Mouse (Mus musculus): Measurements from ENCODE around the gene Pank3. TPM values are rescaled to one million over a fixed set of nuclear protein-coding genes. Genes with fewer than 3 reads are reported as not detected.

The Pank3 gene
- total and polyA plus RNA-seq, 3 experiments: 12.0 to 20.7 (median 19.6) TPM

GRCm38 (mm10) chr11:35754906-35755418 is 14.3 kb upstream of the Pank3 start:
- DNase-seq (ENCODE audit: low read depth, low spot score): no peak
- no peaks in the 10 kb centered on the region for H3K79me2 ChIP-seq (ENCODE audit: control insufficient read depth, insufficient read depth, low read length, poor library complexity)
- no peak for TF ChIP-seq HCFC1 (IDR thresholded peaks at IDR 0.05; ENCODE audit: low read depth, low read length)
- no peak for TF ChIP-seq NELFE (IDR thresholded peaks at IDR 0.05; ENCODE audit: low read depth, low read length)
- no peak for TF ChIP-seq MEF2A (IDR thresholded peaks at IDR 0.05; ENCODE audit: extremely low read depth, insufficient replicate concordance, low read depth, low read length, poor library complexity, severe bottlenecking)
- no peak for TF ChIP-seq USF1 (IDR thresholded peaks at IDR 0.05; ENCODE audit: low read depth, low read length)
- no peak for TF ChIP-seq POLR2A (IDR thresholded peaks at IDR 0.05; ENCODE audit: control insufficient read depth in 1 of 2, insufficient read depth in 1 of 2, low read depth in 1 of 2, low read length in 2 of 2, poor library complexity in 1 of 2)
- TF ChIP-seq CHD2 (IDR thresholded peaks at IDR 0.05; ENCODE audit: low read length): no peak
- no peak for TF ChIP-seq RCOR1 (IDR thresholded peaks at IDR 0.05; ENCODE audit: low read depth, low read length)
- no peak for TF ChIP-seq MYC (IDR thresholded peaks at IDR 0.05; ENCODE audit: low read depth, low read length)
- no peak for TF ChIP-seq UBTF (IDR thresholded peaks at IDR 0.05; ENCODE audit: borderline replicate concordance, insufficient read depth, low read depth, low read length)
- TF ChIP-seq MAZ (IDR thresholded peaks at IDR 0.05; ENCODE audit: low read depth, low read length): no peak
- H3K4me1 ChIP-seq (ENCODE audit: control insufficient read depth in 1 of 2, insufficient read depth in 2 of 2, low read length in 2 of 2): no peaks in the 10 kb centered on the region
- H3K36me3 ChIP-seq (ENCODE audit: control insufficient read depth in 1 of 2, insufficient read depth in 2 of 2, low read length in 2 of 2): no peaks in the 10 kb centered on the region
- no peak overlapping the region for H3K4me3 ChIP-seq (ENCODE audit: control insufficient read depth in 1 of 2, insufficient read depth in 1 of 2, low read depth in 2 of 2, low read length in 2 of 2)
- H3K27ac ChIP-seq (ENCODE audit: control insufficient read depth, low read depth, low read length): no peak overlapping the region
- H3K9ac ChIP-seq (ENCODE audit: control insufficient read depth, low read depth, low read length, poor library complexity, severe bottlenecking): no peak overlapping the region
- no peaks in the 10 kb centered on the region for H3K9me3 ChIP-seq (replicated peaks; ENCODE audit: insufficient read depth, low read length)
- H3K27me3 ChIP-seq (ENCODE audit: control insufficient read depth in 1 of 2, insufficient read depth in 2 of 2, low read length in 2 of 2): peaks cover 11 to 13% of the 10 kb centered on the region in 2 experiments

- H3K4me3 ChIP-seq (ENCODE audit: control insufficient read depth in 1 of 2, insufficient read depth in 1 of 2, low read depth in 2 of 2, low read length in 2 of 2): no peak overlapping the region
- no peaks in the 10 kb centered on the region for H3K4me1 ChIP-seq (ENCODE audit: control insufficient read depth in 1 of 2, insufficient read depth in 2 of 2, low read length in 2 of 2)
- H3K27me3 ChIP-seq (ENCODE audit: control insufficient read depth in 1 of 2, insufficient read depth in 2 of 2, low read length in 2 of 2): peaks cover 11 to 13% of the 10 kb centered on the region in 2 experiments
- H3K79me2 ChIP-seq (ENCODE audit: control insufficient read depth, insufficient read depth, low read length, poor library complexity): no peaks in the 10 kb centered on the region
- no peaks in the 10 kb centered on the region for H3K36me3 ChIP-seq (ENCODE audit: control insufficient read depth in 1 of 2, insufficient read depth in 2 of 2, low read length in 2 of 2)
- no peak overlapping the region for H3K27ac ChIP-seq (ENCODE audit: control insufficient read depth, low read depth, low read length)
- no peak for TF ChIP-seq GATA1 (IDR thresholded peaks at IDR 0.05; ENCODE audit: low read depth, low read length)
- no peak for TF ChIP-seq CHD1 (IDR thresholded peaks at IDR 0.05; ENCODE audit: low read depth, low read length)
- TF ChIP-seq MXI1 (IDR thresholded peaks at IDR 0.05; ENCODE audit: low read depth, low read length): no peak
- TF ChIP-seq ZKSCAN1 (IDR thresholded peaks at IDR 0.05; ENCODE audit: low read depth, low read length): no peak
- no peak for TF ChIP-seq RCOR1 (IDR thresholded peaks at IDR 0.05; ENCODE audit: low read depth, low read length)
- no peak for DNase-seq (ENCODE audit: low read depth, low spot score)
- H3K9ac ChIP-seq (ENCODE audit: control insufficient read depth, low read depth, low read length, poor library complexity, severe bottlenecking): no peak overlapping the region
- no peaks in the 10 kb centered on the region for H3K9me3 ChIP-seq (replicated peaks; ENCODE audit: insufficient read depth, low read length)
These were observed 13.7 kb upstream of the Pank3 start for GRCm38 (mm10) chr11:35755546-35755945.
